Mouse (Mus musculus): Measurements from ENCODE around the gene Plekhm2.

Gene Plekhm2

DNA sequence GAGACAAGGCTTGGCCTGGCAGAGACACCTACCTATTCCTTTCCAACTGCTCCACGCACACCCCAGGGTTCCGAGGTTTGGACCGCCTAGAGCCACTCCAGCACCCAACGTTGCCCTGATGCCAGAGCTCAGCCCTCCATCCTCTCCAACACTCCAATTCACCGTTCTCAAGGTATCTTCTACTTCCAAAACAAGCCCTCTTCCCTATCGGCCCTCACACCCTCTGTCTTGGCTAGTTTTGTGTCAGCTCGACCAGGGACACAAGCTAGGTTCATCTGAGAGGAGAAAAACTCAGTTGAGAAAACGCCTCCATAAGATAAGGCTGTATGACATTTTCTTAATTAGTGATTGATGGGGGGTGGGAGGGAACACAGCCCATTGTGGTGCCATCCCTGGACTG lies at the start of gene Plekhm2:
Plekhm2 (minus strand) TSS at position 101 of the 400 bp plus-strand sequence.
- in situ Hi-C loops (cut with MboI, MseI): no loop called here

DNA sequence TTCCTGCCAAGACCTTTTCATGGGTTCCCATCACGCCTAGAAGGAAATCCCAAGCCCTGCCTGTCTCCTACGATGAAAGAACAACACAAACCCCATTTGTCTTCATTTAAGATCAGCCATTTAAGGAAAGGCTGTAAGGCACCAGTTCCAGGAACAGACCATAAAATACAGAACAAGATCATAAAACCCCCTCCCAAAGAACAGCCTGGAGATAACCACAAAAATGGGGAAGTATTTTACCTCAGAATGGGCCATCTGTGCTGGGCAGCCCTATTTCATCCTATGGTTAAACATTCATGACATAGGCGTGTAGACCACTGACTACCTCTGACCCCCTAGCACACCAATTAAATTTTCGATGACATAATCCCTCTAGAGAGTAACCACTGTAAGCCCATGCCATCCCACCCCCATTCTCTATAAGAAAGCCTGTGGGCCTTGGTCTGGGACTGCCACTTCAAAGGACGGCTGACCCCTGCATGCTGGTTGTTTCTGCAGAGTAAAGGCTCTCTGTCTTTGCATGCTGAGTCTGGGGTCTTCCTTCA lies 49.0 kb upstream of the Plekhm2 start:
- in situ Hi-C loops (cut with MboI, MseI): no loop called here

DNA sequence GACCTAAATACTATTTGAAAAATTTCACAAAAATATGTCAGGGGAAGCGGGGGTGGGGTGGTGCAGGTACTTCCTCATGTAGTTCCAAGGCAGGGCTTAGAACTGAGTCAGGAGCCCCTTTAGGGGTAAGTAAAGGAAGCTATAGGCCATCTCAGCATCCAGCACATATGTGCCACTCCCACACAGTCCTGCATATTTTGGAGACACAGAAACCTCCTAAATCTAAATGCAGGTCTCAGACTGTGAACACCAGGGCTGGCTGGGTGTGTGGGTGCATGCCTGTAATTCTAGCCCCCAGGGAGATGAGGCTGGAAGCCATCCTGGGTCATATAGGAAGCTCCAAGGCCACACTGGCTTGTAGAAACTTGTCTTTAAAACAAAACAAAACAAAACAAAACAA lies 46.6 kb upstream of the Plekhm2 start:
- in situ Hi-C loops (cut with MboI, MseI): no loop called here

- in situ Hi-C loops (cut with MboI, MseI): no loop called here
These were observed 44.3 kb upstream of the Plekhm2 start for GRCm38 (mm10) chr4:141708971-141709370.

- in situ Hi-C loops (cut with MboI, MseI): no loop called here
These were observed 43.3 kb upstream of the Plekhm2 start for GRCm38 (mm10) chr4:141708005-141708404.

GRCm38 (mm10) chr4:141705331-141705730 lies 40.6 kb upstream of the Plekhm2 start:
- in situ Hi-C loops (cut with MboI, MseI): no loop called here

DNA sequence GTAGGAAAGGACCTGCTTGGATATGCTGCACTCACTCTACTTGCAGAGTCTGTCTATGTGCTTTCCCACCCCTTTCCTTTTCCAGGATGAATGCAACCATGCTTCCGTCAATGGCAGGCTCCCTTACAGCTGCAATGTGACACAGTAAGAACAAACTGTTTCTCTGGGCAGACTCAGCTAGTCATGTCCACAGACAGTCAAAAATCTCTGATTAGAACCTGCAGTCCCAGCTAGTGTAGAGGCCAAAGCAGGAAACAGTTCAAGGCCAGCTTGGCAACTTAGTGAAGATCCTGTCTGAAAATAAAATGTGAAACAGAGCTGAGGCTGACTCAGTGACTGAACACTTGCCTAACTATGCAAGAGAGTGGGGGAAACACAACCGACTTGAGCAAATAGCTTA lies 39.9 kb upstream of the Plekhm2 start:
- in situ Hi-C loops (cut with MboI, MseI): no loop called here

GRCm38 (mm10) chr4:141694719-141695118 lies 30.0 kb upstream of the Plekhm2 start:
- in situ Hi-C loops (cut with MboI, MseI): no loop called here

GRCm38 (mm10) chr4:141688505-141688904 lies 23.8 kb upstream of the Plekhm2 start:
- in situ Hi-C loops (cut with MboI, MseI): no loop called here

GRCm38 (mm10) chr4:141686525-141686924 lies 21.8 kb upstream of the Plekhm2 start:
- in situ Hi-C loops (cut with MboI, MseI): no loop called here

DNA sequence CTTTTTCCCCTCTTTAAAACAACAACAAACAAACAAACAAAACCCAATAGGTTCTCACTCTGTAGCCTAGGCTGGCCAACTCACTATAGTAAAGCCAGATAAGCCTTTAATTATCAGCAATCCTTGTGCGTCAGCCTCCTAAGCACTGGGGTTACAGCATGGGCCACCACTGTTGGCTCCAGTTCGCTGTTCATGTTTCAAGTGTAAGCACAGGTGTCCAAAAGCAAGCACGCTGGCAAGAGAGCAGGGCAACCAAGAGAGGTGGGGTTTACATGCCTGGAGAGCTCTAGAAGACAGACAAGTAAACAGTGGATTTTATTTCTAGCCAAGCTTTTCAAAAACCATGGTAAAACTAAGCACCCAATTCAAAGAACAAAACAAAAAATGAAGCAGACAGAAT lies 21.4 kb upstream of the Plekhm2 start:
- in situ Hi-C loops (cut with MboI, MseI): no loop called here

DNA sequence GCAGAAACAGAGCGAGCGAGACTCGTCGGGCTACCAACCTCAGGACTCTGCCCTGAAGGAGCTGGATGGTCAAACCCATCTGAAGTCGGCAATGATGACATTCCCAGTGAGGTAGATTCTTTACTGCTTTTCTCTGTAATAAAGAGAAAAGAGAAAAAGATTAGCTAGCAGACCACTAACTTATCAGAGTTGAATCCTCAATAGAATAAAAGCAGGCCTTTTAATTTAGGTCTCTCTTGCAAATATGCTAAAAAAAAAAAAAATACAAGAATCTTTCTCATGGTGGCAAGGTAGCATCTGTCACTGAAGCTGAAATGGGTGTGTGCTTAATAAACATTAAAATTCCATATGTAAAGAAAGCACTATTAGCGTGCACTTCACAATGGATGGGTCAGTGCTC lies 20.8 kb upstream of the Plekhm2 start, which contains the start of gene Rsc1a1:
Rsc1a1 (minus strand) TSS at position 101 of the 400 bp plus-strand sequence.
- in situ Hi-C loops (cut with MboI, MseI): no loop called here

GRCm38 (mm10) chr4:141682706-141683230 lies 18.1 kb upstream of the Plekhm2 start:
- in situ Hi-C loops (cut with MboI, MseI): loop anchor here (5.0 kb wide), 1 partner anchor 90 kb away; no protein-coding TSS in a partner anchor

- in situ Hi-C loops (cut with MboI, MseI): loop anchor here (5.0 kb wide), 1 partner anchor 91 kb away; no protein-coding TSS in a partner anchor
These were observed 17.1 kb upstream of the Plekhm2 start for GRCm38 (mm10) chr4:141681767-141682166.

- in situ Hi-C loops (cut with MboI, MseI): loop anchor here (5.0 kb wide), 1 partner anchor 91 kb away; no protein-coding TSS in a partner anchor
These were observed 16.2 kb upstream of the Plekhm2 start for GRCm38 (mm10) chr4:141680892-141681291.

GRCm38 (mm10) chr4:141679016-141679415 lies 14.3 kb upstream of the Plekhm2 start:
- in situ Hi-C loops (cut with MboI, MseI): no loop called here

DNA sequence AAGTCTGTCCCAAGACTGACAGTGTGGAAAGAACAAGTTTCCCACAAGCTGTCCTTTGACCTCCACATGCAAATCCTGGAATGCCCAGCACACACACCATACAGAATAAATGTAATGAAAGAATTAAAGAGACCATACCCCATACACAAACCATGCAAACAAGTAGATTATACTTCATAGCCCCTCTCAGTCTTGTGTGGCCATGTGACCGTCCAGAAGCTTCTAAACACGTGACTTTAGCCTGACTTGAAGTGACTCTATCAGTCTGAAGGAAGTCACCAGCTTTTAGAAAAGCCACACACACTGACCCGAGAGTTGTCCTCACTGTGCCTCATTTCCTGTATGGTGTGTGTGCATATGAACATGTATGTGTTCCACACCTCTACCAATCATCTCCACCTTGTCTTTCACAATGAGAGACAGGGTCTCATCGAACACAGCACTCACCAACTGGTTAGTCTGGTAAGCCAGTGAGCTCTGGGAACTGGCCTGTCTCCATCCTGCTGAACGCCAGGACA lies 11.8 kb upstream of the Plekhm2 start:
- in situ Hi-C loops (cut with MboI, MseI): no loop called here

DNA sequence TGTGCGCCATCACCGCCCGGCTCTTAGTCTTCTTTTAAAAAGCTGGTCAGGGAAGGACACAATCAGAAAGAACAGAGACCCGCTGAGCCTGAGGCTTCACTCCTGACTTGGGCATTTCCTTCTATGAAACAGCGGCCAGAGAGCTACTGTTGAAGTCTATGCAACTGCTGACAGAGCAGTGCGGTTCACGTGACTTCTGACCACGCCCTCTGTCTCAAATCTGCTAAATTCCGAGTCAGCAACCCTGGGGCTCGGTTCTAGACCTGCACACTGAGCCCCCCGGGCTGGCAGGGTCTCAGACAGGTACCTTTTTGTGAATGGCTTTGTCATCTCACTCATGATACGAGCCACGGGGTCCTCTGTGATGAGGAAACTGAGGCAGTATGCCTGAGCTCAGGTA lies 7.6 kb upstream of the Plekhm2 start:
- in situ Hi-C loops (cut with MboI, MseI): no loop called here

DNA sequence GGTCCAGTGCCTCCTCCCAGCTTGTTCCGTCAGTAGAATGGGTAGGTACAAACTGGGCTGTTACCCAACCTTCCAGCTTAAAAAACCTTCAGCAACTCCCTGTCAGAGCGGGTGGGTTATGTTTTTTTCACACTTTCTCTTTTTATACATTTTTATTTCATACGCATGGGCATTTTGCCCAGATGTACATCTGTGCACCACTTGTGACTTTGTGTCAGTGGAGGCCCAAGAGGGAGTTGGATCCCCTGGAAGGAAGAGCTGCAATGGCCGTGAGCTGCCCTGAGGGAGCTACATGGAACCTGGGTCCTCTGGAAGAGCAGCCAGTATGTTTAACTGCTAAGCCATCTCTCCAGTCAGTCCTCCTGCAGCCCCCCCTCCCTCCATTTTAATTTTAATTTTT lies 6.7 kb upstream of the Plekhm2 start:
- in situ Hi-C loops (cut with MboI, MseI): no loop called here

DNA sequence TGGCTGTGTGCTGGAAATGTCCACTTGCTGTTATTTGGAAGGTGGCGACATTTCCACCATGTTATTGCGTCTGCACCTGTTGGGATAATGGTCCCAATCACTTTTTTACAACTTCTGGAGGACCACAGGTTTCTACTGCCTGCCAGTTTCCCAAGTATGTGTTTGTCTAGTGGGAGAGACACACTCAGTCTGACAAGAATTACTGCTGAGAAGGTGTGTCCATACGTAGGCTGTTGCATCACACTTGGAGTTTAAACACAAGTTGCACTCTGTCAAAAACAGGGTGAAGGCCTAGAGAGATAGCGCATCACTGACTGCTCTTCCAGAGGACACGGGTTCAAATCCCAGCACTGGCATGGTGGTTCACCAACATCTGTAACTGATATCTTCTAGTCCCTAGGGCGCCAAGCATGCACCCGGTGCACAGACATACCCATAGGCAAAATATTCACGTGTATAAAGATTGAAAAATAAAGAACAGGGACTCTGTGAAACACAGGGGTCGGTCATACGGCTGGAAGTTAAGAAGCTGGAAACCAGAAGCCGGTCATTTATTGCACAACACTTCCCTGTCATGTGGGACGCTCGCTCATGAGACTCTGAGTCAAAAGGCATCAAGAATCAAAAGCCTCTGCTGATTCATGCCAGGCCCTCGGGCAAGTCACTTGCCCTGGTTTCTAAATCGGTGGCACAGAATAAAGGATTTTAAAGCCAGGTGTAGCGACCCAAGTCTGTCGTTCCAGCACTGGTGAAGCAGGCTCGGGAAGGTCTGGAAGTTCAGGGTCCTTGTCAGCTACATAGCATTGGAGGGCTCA lies 5.4 kb upstream of the Plekhm2 start:
- in situ Hi-C loops (cut with MboI, MseI): no loop called here

- in situ Hi-C loops (cut with MboI, MseI): no loop called here
These were observed 521 bp downstream of the Plekhm2 start for GRCm38 (mm10) chr4:141664011-141664745.
